Mouse (Mus musculus) embryonic facial prominence, embryonic 12.5 days (tissue): ENCODE data around the gene Lhpp. TPM values are rescaled to one million over a fixed set of nuclear protein-coding genes. Genes with fewer than 3 reads are reported as not detected.
A peak's percentile ranks its signal among the peaks of the same experiment; 100 is the strongest.

Source experiments
- ATAC-seq: fragments of 200-750 bp; cut with Nextera tagmentation; 2 replicates; pipeline ENCODE4 v1.8.0; 2017; ENCODE audit not compliant: insufficient number of reproducible peaks, insufficient read depth, low FRiP score, low TSS enrichment
- H3K27ac ChIP-seq: fragments of 300-500 bp; sonication (generic); 2 replicates; pipeline ENCODE4 v1.5.1; 2016; ENCODE audit warnings: mild to moderate bottlenecking
- H3K27me3 ChIP-seq: fragments of 300-500 bp; sonication (generic); 2 replicates; pipeline ENCODE4 v1.6.1; 2016; ENCODE audit warnings: mild to moderate bottlenecking, moderate library complexity
- H3K36me3 ChIP-seq: fragments of 300-500 bp; sonication (generic); 2 replicates; pipeline ENCODE4 v1.6.1; 2016; ENCODE audit warnings: mild to moderate bottlenecking
- H3K4me1 ChIP-seq: fragments of 300-500 bp; sonication (generic); 2 replicates; pipeline ENCODE4 v1.6.1; 2016
- H3K4me2 ChIP-seq: fragments of 300-500 bp; sonication (generic); replicated peaks from 2 replicates; pipeline ENCODE4 v1.6.1; 2016; ENCODE audit warnings: mild to moderate bottlenecking, moderate library complexity
- H3K4me3 ChIP-seq: fragments of 300-500 bp; sonication (generic); 2 replicates; pipeline ENCODE4 v1.5.1; 2016; ENCODE audit warnings: mild to moderate bottlenecking
- H3K9ac ChIP-seq: fragments of 300-500 bp; sonication (generic); 2 replicates; pipeline ENCODE4 v1.6.1; 2016; ENCODE audit warnings: mild to moderate bottlenecking, moderate library complexity
- H3K9me3 ChIP-seq: fragments of 300-500 bp; sonication (generic); 2 replicates; pipeline ENCODE4 v1.6.1; 2016; ENCODE audit warnings: mild to moderate bottlenecking, moderate library complexity
- WGBS: fragments of 180-500 bp; shearing (Covaris S2); methylation state at CpG from one replicate; pipeline ENCODE4 v1.1.7; 2016; 5-methylcytosine and 5-hydroxymethylcytosine counted together
- polyA plus RNA-seq: library from polyadenylated mRNA; unstranded; fragments of >200 nt; fragmentation: Nextera tagmentation; extraction: Ambion mirVana; gene quantifications from 2 replicates; pipeline ENCODE4 v1.2.1, GENCODE M21; 2016

Lhpp gene
- polyA plus RNA-seq, 1 experiment from 2014 or later: 17.8 TPM

DNA sequence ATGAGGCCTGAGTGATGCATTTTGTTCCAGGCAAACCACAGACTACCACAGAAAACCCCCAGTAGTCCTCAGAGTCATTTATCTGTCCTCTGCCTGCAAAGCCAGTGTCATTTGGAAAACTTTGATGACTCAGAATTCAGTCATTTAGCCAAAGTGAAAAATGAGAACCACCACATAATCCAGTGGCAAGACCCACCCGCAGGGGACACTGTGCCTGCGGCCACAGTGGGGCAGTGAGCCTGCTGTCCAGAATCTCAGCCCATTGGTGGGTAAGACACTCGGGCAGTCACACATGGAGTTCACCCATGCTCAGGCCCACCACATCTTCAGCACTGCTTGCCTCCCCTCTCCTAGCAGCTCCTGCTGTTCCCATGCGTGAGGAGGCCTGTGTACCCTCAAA is 109.1 kb downstream of the Lhpp start:
- H3K4me3 ChIP-seq: no peak overlapping the region
- no peaks in the 10 kb centered on the region for H3K9me3 ChIP-seq
- H3K4me2 ChIP-seq: no peak overlapping the region
- H3K27ac ChIP-seq: no peak overlapping the region
- H3K4me1 ChIP-seq: peaks cover 15% of the 10 kb centered on the region
- no peaks in the 10 kb centered on the region for H3K27me3 ChIP-seq
- H3K36me3 ChIP-seq: 0 out of 2 replicates have a peak, but pooled peaks cover 11% of the 10 kb centered on the region
- no peak overlapping the region for H3K9ac ChIP-seq
- no peak for ATAC-seq
- WGBS: 81% methylated on average over 4 of the region's 4 CpGs

DNA sequence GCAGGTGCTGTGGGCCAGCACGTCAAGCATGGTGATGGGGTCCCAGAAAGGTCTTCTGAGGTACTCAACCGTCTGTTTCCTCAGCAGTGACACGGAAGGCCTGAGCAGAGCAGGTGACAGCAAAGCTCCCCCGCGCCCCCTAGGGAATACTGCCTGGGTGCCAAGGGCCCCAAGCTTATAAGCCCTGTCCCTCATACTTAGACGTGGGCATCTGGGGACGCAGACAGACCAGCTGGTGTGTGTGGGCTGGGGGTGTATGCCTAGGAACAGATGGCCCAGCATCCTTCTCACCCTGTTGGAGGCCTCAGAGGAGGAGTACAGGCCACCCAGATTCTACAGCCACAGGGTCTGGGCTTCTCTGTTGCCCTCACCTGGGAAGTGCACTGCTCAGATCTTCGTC is 110.1 kb downstream of the Lhpp start:
- no peak for ATAC-seq

DNA sequence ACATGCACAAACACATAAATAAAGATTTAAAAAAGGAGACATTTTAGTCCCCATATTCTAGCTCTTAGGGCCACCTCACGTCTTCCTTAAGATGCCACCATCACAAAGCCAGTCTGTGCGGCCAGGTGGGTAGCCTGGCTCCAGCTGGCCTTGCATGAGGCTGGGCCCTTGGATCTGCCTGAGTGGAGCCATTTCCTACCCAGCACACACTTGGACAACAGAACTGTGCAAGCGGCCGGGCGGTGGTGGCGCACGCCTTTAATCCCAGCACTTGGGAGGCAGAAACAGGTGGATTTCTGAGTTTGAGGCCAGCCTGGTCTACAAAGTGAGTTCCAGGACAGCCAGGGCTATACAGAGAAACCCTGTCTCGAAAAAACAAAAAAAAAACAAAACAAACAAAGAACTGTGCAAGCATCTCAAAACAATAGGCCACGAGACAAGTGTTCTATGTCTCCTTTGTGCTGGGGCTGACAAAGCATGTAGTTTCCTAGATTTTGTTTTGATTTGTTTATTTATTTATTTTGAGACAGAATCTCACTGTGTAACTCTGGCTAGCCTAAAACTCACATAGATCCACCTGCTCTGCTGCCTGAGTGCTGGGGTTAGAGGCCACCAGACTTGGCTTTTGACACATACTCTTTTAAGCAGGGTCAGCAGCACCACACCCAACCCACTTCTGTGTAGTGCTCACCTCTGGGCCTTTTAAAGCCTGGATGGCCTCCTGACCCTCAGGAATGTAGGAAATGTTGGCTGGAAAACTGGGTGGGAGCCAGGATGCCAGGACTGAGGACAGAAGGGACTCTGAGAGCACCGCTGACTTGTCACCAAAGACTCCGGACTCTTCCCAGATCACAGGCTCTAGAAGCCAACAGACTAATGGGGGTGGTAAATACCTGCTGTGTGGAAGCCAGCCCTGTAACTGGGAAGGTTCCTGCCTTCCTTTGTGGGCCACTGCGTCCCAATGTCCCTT is 112.2 kb downstream of the Lhpp start:
- no peak overlapping the region for H3K9ac ChIP-seq
- H3K4me1 ChIP-seq: 0 out of 2 replicates have a peak, but pooled peaks cover 3% of the 10 kb centered on the region
- no peak overlapping the region for H3K4me2 ChIP-seq
- WGBS: 88% methylated on average over 12 of the region's 12 CpGs
- H3K27ac ChIP-seq: no peak overlapping the region
- no peaks in the 10 kb centered on the region for H3K27me3 ChIP-seq
- H3K4me3 ChIP-seq: no peak overlapping the region
- no peaks in the 10 kb centered on the region for H3K36me3 ChIP-seq
- ATAC-seq: no peak
- H3K9me3 ChIP-seq: no peaks in the 10 kb centered on the region

More for the DNA sequence above, 110.1 kb downstream of the Lhpp start:
- Histone ChIP-seq H3K4me1 (0 out of 2 replicates have a peak, but pooled peaks cover 5% of the 10 kb centered on the region), H3K4me3 (no peak overlapping the region), H3K4me2 (no peak overlapping the region), H3K27ac (no peak overlapping the region), H3K36me3 (0 out of 2 replicates have a peak, but pooled peaks cover 2% of the 10 kb centered on the region), H3K9me3 (no peaks in the 10 kb centered on the region), H3K27me3 (no peaks in the 10 kb centered on the region), H3K9ac (no peak overlapping the region)
- 84% methylated on average over 8 of the region's 8 CpGs for WGBS

DNA sequence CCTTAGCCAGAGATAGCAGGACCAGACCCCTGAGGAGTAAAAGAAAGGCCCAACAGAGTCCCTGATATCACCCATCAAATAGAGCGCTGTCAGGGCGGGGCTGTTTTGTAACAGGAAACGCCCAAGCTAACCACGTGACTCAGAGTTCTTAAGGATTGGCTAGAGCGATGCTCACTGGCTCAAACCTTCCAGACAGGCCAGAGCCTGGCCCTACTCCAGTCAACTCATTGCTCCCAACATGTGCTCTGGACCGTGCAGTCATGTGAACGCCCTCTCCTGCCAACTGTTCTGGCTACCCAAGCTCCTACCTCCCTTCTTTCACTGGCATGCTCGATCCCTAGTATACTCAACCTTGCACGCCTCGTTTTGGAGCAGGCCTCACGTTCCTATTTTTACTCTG is 113.5 kb downstream of the Lhpp start:
- Histone ChIP-seq H3K4me2 (no peak overlapping the region), H3K9ac (no peak overlapping the region), H3K4me3 (no peak overlapping the region), H3K27me3 (no peaks in the 10 kb centered on the region), H3K4me1 (0 out of 2 replicates have a peak, but pooled peaks cover 3% of the 10 kb centered on the region), H3K36me3 (no peaks in the 10 kb centered on the region), H3K27ac (no peak overlapping the region), H3K9me3 (no peaks in the 10 kb centered on the region)
- ATAC-seq: no peak
- WGBS: 91% methylated on average over 11 of the region's 11 CpGs

- Histone ChIP-seq H3K27me3 (no peaks in the 10 kb centered on the region), H3K9ac (no peak overlapping the region), H3K27ac (no peak overlapping the region), H3K4me2 (no peak overlapping the region), H3K4me3 (no peak overlapping the region), H3K9me3 (no peaks in the 10 kb centered on the region), H3K36me3 (no peaks in the 10 kb centered on the region), H3K4me1 (0 out of 2 replicates have a peak, but pooled peaks cover 3% of the 10 kb centered on the region)
- WGBS: 91% methylated on average over 5 of the region's 5 CpGs
- no peak for ATAC-seq
Measured at GRCm38 (mm10) chr7:132724501-132725062, 114.1 kb downstream of the Lhpp start.

DNA sequence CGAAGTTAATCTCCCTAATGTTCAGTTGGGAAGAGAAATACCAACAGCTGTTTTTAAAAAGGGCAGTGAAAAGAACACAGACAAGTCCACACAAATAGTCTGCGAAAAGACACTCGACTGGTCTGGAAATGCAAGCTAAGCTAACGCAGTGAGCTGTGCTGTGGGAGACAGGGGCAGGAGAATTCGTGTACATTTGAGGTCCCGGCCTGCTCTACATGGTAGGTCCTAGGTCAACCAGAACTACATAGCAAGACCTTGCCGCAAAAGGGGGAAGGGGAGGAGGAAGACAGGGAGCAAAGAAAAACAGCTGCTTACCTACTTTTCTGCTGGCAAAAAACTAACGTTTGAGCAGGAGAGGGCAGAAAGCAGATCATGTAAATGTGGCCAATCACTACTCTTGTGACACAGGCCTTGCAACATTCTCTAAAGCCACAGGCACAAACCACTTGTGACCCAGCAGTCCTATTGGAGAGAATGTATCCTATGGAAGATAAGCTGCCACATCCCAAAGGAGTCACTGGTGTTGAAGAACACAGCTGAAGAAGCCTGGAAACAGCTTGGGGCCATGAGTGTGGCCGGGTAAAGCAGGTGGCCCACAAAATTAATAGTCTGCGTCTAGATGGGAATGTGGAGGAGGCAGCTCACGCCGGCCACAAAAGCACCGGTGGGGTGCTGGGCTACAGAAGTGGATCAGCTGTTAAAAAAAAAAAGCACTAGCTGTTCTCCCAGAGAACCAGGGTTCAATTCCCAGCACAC is 115.8 kb downstream of the Lhpp start:
- Histone ChIP-seq H3K27me3 (no peaks in the 10 kb centered on the region), H3K4me3 (no peak overlapping the region), H3K9ac (no peak overlapping the region), H3K4me1 (no peaks in the 10 kb centered on the region), H3K27ac (no peak overlapping the region), H3K9me3 (no peaks in the 10 kb centered on the region), H3K4me2 (no peak overlapping the region), H3K36me3 (no peaks in the 10 kb centered on the region)
- 71% methylated on average over 13 of the region's 13 CpGs for WGBS
- ATAC-seq: no peak

DNA sequence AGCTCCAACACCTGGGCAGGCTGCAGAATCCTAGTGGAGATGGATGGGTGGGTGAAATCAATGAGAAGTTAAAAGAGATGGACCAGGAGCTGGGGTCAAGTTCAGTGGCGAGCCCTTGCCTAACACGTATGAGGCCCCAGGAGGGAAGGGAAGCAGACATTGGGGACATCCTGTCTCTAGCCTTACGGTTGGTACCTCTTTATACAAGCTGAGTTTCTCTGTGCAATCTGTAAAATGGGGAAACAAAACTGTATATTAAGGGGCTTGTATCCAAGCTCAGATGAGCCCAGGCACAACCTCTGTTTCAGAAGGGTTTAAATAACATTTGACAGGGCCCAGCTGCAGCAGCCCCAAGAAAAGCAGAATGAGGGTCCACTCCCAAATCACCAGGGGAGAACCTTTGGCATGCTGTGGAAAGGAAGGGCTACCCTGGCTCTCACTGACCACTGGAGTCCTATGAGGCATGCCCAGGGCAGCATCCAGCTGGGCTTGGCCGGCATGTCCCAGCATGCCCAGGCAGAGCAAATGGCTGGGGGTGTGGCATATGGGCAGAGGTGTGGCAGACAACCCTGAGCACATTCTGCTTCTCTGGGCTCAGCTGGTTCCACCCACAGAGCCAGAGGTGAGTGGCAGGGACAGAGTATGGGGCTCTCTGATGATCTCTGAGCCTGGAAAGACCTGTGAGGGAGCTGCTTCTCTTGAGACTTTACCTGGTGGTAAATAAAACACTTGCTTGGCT is 118.8 kb downstream of the Lhpp start:
- no peak overlapping the region for H3K27ac ChIP-seq
- no peaks in the 10 kb centered on the region for H3K27me3 ChIP-seq
- H3K4me1 ChIP-seq: no peaks in the 10 kb centered on the region; the same call in 1 of the 2 replicates
- H3K9me3 ChIP-seq: no peaks in the 10 kb centered on the region
- no peaks in the 10 kb centered on the region for H3K36me3 ChIP-seq
- H3K4me3 ChIP-seq: no peak overlapping the region
- no peak overlapping the region for H3K4me2 ChIP-seq
- H3K9ac ChIP-seq: no peak overlapping the region
- 83% methylated on average over 4 of the region's 4 CpGs for WGBS
- no peak for ATAC-seq

DNA sequence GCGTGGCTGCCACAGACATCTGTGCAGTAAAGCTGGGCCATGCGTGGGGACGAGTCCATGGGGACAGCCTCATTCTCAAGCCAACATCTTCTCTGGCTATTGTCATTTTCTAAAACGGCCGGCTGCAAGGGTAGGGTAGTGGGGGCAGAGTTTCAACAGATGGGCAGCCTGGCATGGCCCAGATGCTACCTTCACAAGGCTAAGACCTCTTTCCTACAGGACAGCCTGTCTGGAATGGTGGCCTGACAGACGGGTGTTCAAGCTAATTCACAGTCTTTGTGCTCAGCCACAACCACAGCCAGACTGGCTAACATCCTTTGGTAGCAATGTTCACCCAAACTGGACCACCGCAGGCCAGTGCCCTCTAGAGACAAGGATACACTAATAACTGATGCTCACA is 120.1 kb downstream of the Lhpp start:
- Histone ChIP-seq H3K36me3 (no peaks in the 10 kb centered on the region), H3K27ac (no peak overlapping the region), H3K4me3 (no peak overlapping the region), H3K27me3 (no peaks in the 10 kb centered on the region), H3K4me1 (peaks cover 5% of the 10 kb centered on the region), H3K4me2 (no peak overlapping the region), H3K9me3 (no peaks in the 10 kb centered on the region), H3K9ac (no peak overlapping the region)
- 78% methylated on average over 7 of the region's 7 CpGs for WGBS
- ATAC-seq: no peak

- no peak overlapping the region for H3K4me3 ChIP-seq
- no peak overlapping the region for H3K9ac ChIP-seq
- ATAC-seq: no peak
- peaks cover 15% of the 10 kb centered on the region for H3K4me1 ChIP-seq
- no peak overlapping the region for H3K27ac ChIP-seq
- WGBS: 63% methylated on average over 6 of the region's 6 CpGs
- H3K27me3 ChIP-seq: no peaks in the 10 kb centered on the region
- no peak overlapping the region for H3K4me2 ChIP-seq
- H3K36me3 ChIP-seq: no peaks in the 10 kb centered on the region
- H3K9me3 ChIP-seq: no peaks in the 10 kb centered on the region
Measured at GRCm38 (mm10) chr7:132731558-132731957, 121.1 kb downstream of the Lhpp start.

- no peaks in the 10 kb centered on the region for H3K36me3 ChIP-seq
- H3K4me3 ChIP-seq: no peak overlapping the region
- ATAC-seq: no peak
- H3K27me3 ChIP-seq: no peaks in the 10 kb centered on the region
- H3K27ac ChIP-seq: 0 out of 2 replicates have a peak overlapping the region, but pooled peaks have one; percentile 7
- H3K4me2 ChIP-seq: no peak overlapping the region
- peaks cover 17% of the 10 kb centered on the region for H3K4me1 ChIP-seq
- WGBS: 68% methylated on average over 6 of the region's 6 CpGs
- H3K9me3 ChIP-seq: no peaks in the 10 kb centered on the region
- no peak overlapping the region for H3K9ac ChIP-seq
Measured at GRCm38 (mm10) chr7:132732136-132732789, 121.8 kb downstream of the Lhpp start.

DNA sequence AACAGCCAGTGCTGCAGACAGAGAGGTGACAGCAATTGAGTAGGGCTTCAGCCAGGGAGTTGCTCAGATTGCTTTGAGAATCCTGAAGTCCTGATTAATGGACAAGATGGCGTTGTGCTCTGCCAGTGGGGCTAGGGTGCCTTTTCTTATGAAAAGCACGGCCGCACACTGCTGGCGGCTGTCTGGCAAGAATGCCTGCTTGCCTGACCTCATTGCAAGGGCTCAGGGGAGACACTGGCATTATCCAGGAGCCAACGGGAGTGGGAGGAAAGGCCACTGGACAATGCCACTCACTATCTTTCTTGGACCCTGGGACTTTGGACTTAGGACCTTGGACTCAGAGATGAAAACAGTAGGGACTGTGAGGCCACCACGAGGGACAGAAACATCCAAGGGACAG is 123.1 kb downstream of the Lhpp start:
- H3K4me3 ChIP-seq: no peak overlapping the region
- H3K27me3 ChIP-seq: no peaks in the 10 kb centered on the region
- no peaks in the 10 kb centered on the region for H3K36me3 ChIP-seq
- H3K27ac ChIP-seq: no peak overlapping the region
- peaks cover 17% of the 10 kb centered on the region for H3K4me1 ChIP-seq
- no peak for ATAC-seq
- H3K9ac ChIP-seq: no peak overlapping the region
- no peak overlapping the region for H3K4me2 ChIP-seq
- no peaks in the 10 kb centered on the region for H3K9me3 ChIP-seq
- 74% methylated on average over 6 of the region's 6 CpGs for WGBS
